Mouse (Mus musculus) thymus, postnatal 10 days (tissue): ENCODE results near the gene Gm3417.
"Not testable (repeated sequence)": the region's sequence is repeated elsewhere in the genome, so short reads cannot be mapped to it uniquely, and the experiment has no call there.

ENCODE experiments used
- DNase-seq, 2 experiments: peaks; one replicate each; pipeline ENCODE4 v3.0.0; 2021; ENCODE audit warnings: low spot score in 2 of 2

Gene Gm3417

GRCm38 (mm10) chr17:14958686-14959327 is 19.8 kb downstream of the Gm3417 start:
- DNase-seq: peak in 1 of 2 experiments; percentile 13

- no peak for DNase-seq
These were observed 25.1 kb downstream of the Gm3417 start for GRCm38 (mm10) chr17:14953452-14953851.

DNA sequence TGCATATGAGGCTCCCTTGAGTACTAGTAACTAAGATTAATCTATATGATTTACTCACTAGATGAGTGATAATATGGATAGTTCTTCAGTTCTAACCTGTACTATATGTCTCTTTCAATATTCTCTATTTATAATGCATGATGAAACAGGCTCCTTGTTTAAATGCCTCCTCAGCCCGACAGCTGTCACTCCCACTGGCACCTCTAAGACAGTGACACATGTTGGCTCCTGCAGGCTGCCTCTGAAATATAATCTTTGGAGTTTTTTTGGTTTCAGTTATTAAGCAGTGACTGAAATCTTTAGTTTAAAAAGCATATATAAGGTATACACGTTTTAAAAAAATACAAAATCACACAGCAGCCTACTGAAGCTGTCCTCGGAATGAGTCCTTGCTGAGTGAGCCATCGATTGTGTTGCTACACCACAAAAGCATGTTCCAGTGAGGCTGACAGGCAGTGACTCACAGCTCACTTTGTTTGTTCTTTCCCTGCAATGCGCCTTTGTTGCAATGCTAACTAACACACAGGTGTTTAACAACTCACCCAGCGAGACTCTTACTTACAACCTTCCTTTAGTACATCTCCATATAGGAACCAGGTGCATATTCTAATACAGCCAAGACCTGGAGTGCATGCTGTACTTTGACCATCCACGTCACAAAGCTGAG is 29.3 kb downstream of the Gm3417 start:
- DNase-seq: no peak

GRCm38 (mm10) chr17:14944551-14944950 is 34.0 kb downstream of the Gm3417 start:
- DNase-seq: no peak

DNA sequence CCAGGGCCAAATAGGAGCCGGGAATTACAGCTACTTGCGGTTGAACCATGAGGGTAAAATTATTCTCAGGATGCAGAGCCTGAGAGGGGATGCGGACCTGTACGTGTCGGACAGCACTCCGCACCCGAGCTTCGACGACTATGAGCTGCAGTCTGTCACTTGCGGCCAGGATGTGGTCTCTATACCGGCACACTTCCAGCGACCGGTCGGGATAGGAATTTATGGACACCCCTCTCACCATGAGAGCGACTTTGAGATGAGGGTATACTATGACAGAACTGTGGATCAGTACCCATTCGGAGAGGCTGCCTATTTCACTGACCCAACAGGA is 34.9 kb downstream of the Gm3417 start:
- peak in 1 of 2 experiments; percentile 29 for DNase-seq

- DNase-seq: peak; percentile 96 to 98
These were observed 35.4 kb downstream of the Gm3417 start, which contains the start of the genes Wdr27 and 1600012H06Rik for GRCm38 (mm10) chr17:14943009-14943728. Gene Wdr27 (minus strand): TSS chr17:14943158. Gene 1600012H06Rik (plus strand): TSS chr17:14943184.

DNA sequence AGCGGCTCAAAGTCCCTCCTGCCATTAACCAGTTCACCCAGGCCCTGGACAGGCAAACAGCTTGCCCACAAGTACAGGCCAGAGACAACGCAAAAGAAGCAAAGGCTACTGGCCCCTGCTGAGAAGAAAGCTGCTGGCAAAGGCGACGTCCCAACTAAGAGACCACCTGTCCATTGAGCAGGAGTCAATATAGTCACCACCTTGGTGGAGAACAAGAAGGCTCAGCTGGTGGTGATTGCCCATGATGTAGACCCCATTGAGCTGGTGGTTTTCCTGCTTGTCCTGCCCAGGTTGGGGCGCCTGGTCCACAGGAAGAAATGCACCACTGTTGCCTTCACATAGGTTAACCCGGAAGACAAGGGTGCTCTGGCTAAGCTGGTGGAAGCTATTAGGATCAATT is 36.4 kb downstream of the Gm3417 start:
- not testable (repeated sequence) for DNase-seq

GRCm38 (mm10) chr17:14935841-14936605 is 42.6 kb downstream of the Gm3417 start:
- no peak for DNase-seq

- DNase-seq: not testable (repeated sequence)
These were observed 43.3 kb downstream of the Gm3417 start for GRCm38 (mm10) chr17:14935280-14935679.

GRCm38 (mm10) chr17:14931469-14931868 is 47.1 kb downstream of the Gm3417 start:
- DNase-seq: no peak

GRCm38 (mm10) chr17:14930697-14931096 is 47.9 kb downstream of the Gm3417 start:
- DNase-seq: no peak

DNA sequence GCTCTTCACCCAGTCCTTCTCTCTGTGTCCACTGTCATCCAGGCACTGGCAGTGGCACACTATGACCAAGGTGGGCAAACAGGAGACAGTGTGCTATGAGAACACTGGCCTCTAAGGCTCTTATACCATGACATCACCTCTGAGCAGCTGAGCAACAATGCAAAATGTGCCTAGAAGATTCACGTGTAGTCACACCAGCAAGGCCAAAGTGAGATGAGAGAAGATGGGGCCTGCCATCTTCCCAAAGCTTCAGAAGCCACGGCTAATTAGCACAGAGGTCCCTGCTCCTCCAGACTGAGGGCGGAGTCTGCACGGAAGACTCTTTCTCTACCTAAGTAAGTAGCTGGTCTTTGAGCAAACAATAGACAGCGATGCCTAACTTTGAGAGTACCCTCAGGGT is 50.0 kb downstream of the Gm3417 start:
- DNase-seq: no peak

DNA sequence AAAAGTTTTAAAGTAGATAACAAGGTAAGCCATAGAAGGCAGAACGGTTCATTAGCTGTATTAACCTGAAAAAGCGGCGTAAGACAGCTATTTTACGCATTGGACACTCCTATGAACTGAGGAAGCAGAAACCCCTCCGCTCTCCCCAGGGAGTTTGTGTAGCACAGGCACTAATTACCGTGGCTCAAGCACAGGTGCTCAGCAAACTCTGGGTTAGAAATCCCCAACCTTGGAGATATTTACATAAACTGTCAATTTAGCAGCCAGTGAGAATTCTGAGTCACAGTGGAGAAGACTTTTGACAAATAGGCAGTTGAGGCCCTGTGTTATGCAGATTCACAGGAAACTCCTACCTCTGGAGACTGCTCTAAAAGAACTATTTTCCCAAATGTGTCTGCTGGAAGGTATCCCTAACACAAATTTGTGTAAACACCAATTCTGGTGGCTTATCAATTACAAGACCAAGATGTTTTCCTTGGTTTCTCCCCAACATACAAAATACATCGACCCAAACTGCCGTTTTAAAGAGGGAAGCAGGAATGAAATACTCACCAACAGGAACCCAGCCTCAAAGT is 50.9 kb downstream of the Gm3417 start:
- no peak for DNase-seq

DNA sequence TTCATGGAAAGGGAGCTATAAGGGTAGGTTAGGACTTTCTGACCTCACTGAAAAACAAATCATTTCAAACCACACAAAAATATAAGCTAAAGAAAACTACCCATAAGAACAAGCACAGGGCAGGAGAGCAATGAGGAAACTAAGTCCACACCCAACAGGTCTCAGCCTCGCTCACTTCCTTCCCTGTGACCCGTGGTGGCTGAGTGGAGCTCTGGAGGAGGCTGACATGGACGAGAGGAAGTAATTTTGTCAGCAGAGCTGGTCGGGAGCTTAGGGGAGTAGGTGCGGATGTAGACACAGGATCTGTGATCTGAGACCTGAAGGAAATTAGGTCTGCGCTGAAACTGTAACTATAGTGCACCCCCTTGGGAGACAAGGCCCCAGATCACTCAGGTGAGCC is 57.0 kb downstream of the Gm3417 start:
- DNase-seq: peak in 1 of 2 experiments; percentile 18

DNA sequence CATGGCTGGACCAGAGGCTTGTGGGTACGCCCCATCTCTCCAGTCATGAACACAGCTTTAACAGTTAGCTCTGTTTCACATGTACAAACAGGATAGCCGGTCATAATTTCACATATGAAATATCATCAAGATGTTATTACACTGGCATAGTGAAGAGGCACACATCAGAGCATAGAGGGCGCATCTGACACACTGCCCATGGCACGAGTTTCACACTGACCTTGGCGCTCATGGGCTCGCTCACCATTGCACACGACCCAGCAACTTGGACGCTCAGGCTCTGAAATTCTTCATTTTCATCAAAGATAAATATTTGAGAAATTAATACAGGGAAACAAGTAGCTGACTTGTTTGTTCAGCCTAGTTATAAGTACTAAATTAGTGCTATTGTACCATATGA is 60.7 kb downstream of the Gm3417 start:
- DNase-seq: no peak

GRCm38 (mm10) chr17:14914401-14914800 is 64.2 kb downstream of the Gm3417 start:
- no peak for DNase-seq
